Mouse (Mus musculus): ENCODE results near the gene Wdsub1. TPM values are rescaled to one million over a fixed set of nuclear protein-coding genes. Genes with fewer than 3 reads are reported as not detected.

Gene Wdsub1
- polyA plus RNA-seq, 1 experiment from 2014 or later = 46.0 TPM

GRCm38 (mm10) chr2:59820088-59820487 lies 62.3 kb downstream of the Wdsub1 start:
- Histone ChIP-seq H3K4me3 (ENCODE audit: low read length) (no peak overlapping the region), H3K9ac (ENCODE audit: low read length) (no peak overlapping the region), H3K27ac (ENCODE audit: low read length) (no peak overlapping the region), H3K4me2 (ENCODE audit: low read depth, low read length) (no peak overlapping the region), H3K36me3 (ENCODE audit: control insufficient read depth, insufficient read depth, low read length) (peaks cover 15% of the 10 kb centered on the region), H3K4me1 (replicated peaks; ENCODE audit: control insufficient read depth, insufficient read depth, low read length) (no peaks in the 10 kb centered on the region), H3K9me3 (ENCODE audit: control insufficient read depth, low read length) (no peaks in the 10 kb centered on the region), H3K27me3 (ENCODE audit: control insufficient read depth, insufficient read depth, low read depth, low read length) (no peaks in the 10 kb centered on the region)
- ATAC-seq (ENCODE audit: low read depth) = no peak
- 82% methylated on average over 15 of the region's 15 CpGs for WGBS

GRCm38 (mm10) chr2:59819415-59819814 lies 63.0 kb downstream of the Wdsub1 start:
- ATAC-seq (ENCODE audit: low read depth) = no peak
- Histone ChIP-seq H3K27me3 (ENCODE audit: control insufficient read depth, insufficient read depth, low read depth, low read length) (no peaks in the 10 kb centered on the region), H3K27ac (ENCODE audit: low read length) (no peak overlapping the region), H3K4me2 (ENCODE audit: low read depth, low read length) (no peak overlapping the region), H3K36me3 (ENCODE audit: control insufficient read depth, insufficient read depth, low read length) (peaks cover 15% of the 10 kb centered on the region), H3K4me3 (ENCODE audit: low read length) (no peak overlapping the region), H3K9me3 (ENCODE audit: control insufficient read depth, low read length) (no peaks in the 10 kb centered on the region), H3K4me1 (replicated peaks; ENCODE audit: control insufficient read depth, insufficient read depth, low read length) (no peaks in the 10 kb centered on the region), H3K9ac (ENCODE audit: low read length) (no peak overlapping the region)
- 84% methylated on average over 6 of the region's 6 CpGs for WGBS

GRCm38 (mm10) chr2:59818663-59819062 lies 63.7 kb downstream of the Wdsub1 start:
- 94% methylated on average over 15 of the region's 15 CpGs for WGBS
- no peaks in the 10 kb centered on the region for H3K9me3 ChIP-seq (ENCODE audit: control insufficient read depth, low read length)
- H3K9ac ChIP-seq (ENCODE audit: low read length) = no peak overlapping the region
- no peak overlapping the region for H3K27ac ChIP-seq (ENCODE audit: low read length)
- ATAC-seq (ENCODE audit: low read depth) = no peak
- H3K4me1 ChIP-seq (replicated peaks; ENCODE audit: control insufficient read depth, insufficient read depth, low read length) = no peaks in the 10 kb centered on the region
- H3K36me3 ChIP-seq (ENCODE audit: control insufficient read depth, insufficient read depth, low read length) = peaks cover 15% of the 10 kb centered on the region
- H3K4me3 ChIP-seq (ENCODE audit: low read length) = no peak overlapping the region
- no peaks in the 10 kb centered on the region for H3K27me3 ChIP-seq (ENCODE audit: control insufficient read depth, insufficient read depth, low read depth, low read length)
- no peak overlapping the region for H3K4me2 ChIP-seq (ENCODE audit: low read depth, low read length)

- Histone ChIP-seq H3K9me3 (ENCODE audit: control insufficient read depth, low read length) (no peaks in the 10 kb centered on the region), H3K4me3 (ENCODE audit: low read length) (no peak overlapping the region), H3K4me1 (replicated peaks; ENCODE audit: control insufficient read depth, insufficient read depth, low read length) (0 out of 2 replicates have a peak, but pooled peaks cover 5% of the 10 kb centered on the region), H3K27ac (ENCODE audit: low read length) (no peak overlapping the region), H3K36me3 (ENCODE audit: control insufficient read depth, insufficient read depth, low read length) (peaks cover 6% of the 10 kb centered on the region), H3K4me2 (ENCODE audit: low read depth, low read length) (no peak overlapping the region), H3K27me3 (ENCODE audit: control insufficient read depth, insufficient read depth, low read depth, low read length) (no peaks in the 10 kb centered on the region), H3K9ac (ENCODE audit: low read length) (no peak overlapping the region)
- 71% methylated on average over 8 of the region's 8 CpGs for WGBS
- no peak for ATAC-seq (ENCODE audit: low read depth)
Measured at GRCm38 (mm10) chr2:59814997-59815396, 67.4 kb downstream of the Wdsub1 start.

GRCm38 (mm10) chr2:59813457-59813856 lies 68.9 kb downstream of the Wdsub1 start:
- 85% methylated on average over 13 of the region's 13 CpGs for WGBS
- Histone ChIP-seq H3K9ac (ENCODE audit: low read length) (no peak overlapping the region), H3K27ac (ENCODE audit: low read length) (no peak overlapping the region), H3K4me3 (ENCODE audit: low read length) (no peak overlapping the region), H3K27me3 (ENCODE audit: control insufficient read depth, insufficient read depth, low read depth, low read length) (no peaks in the 10 kb centered on the region), H3K4me1 (replicated peaks; ENCODE audit: control insufficient read depth, insufficient read depth, low read length) (0 out of 2 replicates have a peak, but pooled peaks cover 5% of the 10 kb centered on the region), H3K4me2 (ENCODE audit: low read depth, low read length) (no peak overlapping the region), H3K9me3 (ENCODE audit: control insufficient read depth, low read length) (no peaks in the 10 kb centered on the region), H3K36me3 (ENCODE audit: control insufficient read depth, insufficient read depth, low read length) (peaks cover 6% of the 10 kb centered on the region)
- ATAC-seq (ENCODE audit: low read depth) = no peak

- no peak for ATAC-seq (ENCODE audit: low read depth)
- Histone ChIP-seq H3K9ac (ENCODE audit: low read length) (no peak overlapping the region), H3K27me3 (ENCODE audit: control insufficient read depth, insufficient read depth, low read depth, low read length) (no peaks in the 10 kb centered on the region), H3K4me2 (ENCODE audit: low read depth, low read length) (no peak overlapping the region), H3K4me1 (replicated peaks; ENCODE audit: control insufficient read depth, insufficient read depth, low read length) (0 out of 2 replicates have a peak, but pooled peaks cover 5% of the 10 kb centered on the region), H3K4me3 (ENCODE audit: low read length) (no peak overlapping the region), H3K27ac (ENCODE audit: low read length) (no peak overlapping the region), H3K9me3 (ENCODE audit: control insufficient read depth, low read length) (no peaks in the 10 kb centered on the region), H3K36me3 (ENCODE audit: control insufficient read depth, insufficient read depth, low read length) (peaks cover 13% of the 10 kb centered on the region)
- 94% methylated on average over 1 of the region's 1 CpGs for WGBS
Measured at GRCm38 (mm10) chr2:59812641-59813040, 69.8 kb downstream of the Wdsub1 start.

GRCm38 (mm10) chr2:59811247-59811646 lies 71.1 kb downstream of the Wdsub1 start:
- Histone ChIP-seq H3K27me3 (ENCODE audit: control insufficient read depth, insufficient read depth, low read depth, low read length) (no peaks in the 10 kb centered on the region), H3K4me3 (ENCODE audit: low read length) (no peak overlapping the region), H3K4me2 (ENCODE audit: low read depth, low read length) (no peak overlapping the region), H3K36me3 (ENCODE audit: control insufficient read depth, insufficient read depth, low read length) (peaks cover 14% of the 10 kb centered on the region), H3K27ac (ENCODE audit: low read length) (peak overlapping the region; percentile 34; the same call in 1 of the 2 replicates), H3K4me1 (replicated peaks; ENCODE audit: control insufficient read depth, insufficient read depth, low read length) (0 out of 2 replicates have a peak, but pooled peaks cover 5% of the 10 kb centered on the region), H3K9ac (ENCODE audit: low read length) (no peak overlapping the region), H3K9me3 (ENCODE audit: control insufficient read depth, low read length) (no peaks in the 10 kb centered on the region)
- WGBS = 44% methylated on average over 1 of the region's 1 CpGs
- no peak for ATAC-seq (ENCODE audit: low read depth)

GRCm38 (mm10) chr2:59810039-59810438 lies 72.4 kb downstream of the Wdsub1 start:
- H3K27me3 ChIP-seq (ENCODE audit: control insufficient read depth, insufficient read depth, low read depth, low read length) = no peaks in the 10 kb centered on the region
- no peak overlapping the region for H3K4me2 ChIP-seq (ENCODE audit: low read depth, low read length)
- no peak overlapping the region for H3K9ac ChIP-seq (ENCODE audit: low read length)
- H3K4me3 ChIP-seq (ENCODE audit: low read length) = no peak overlapping the region
- ATAC-seq (ENCODE audit: low read depth) = no peak
- H3K4me1 ChIP-seq (replicated peaks; ENCODE audit: control insufficient read depth, insufficient read depth, low read length) = 0 out of 2 replicates have a peak, but pooled peaks cover 5% of the 10 kb centered on the region
- WGBS = 87% methylated on average over 7 of the region's 7 CpGs
- H3K36me3 ChIP-seq (ENCODE audit: control insufficient read depth, insufficient read depth, low read length) = peaks cover 14% of the 10 kb centered on the region
- no peak overlapping the region for H3K27ac ChIP-seq (ENCODE audit: low read length)
- H3K9me3 ChIP-seq (ENCODE audit: control insufficient read depth, low read length) = no peaks in the 10 kb centered on the region

GRCm38 (mm10) chr2:59808608-59809007 lies 73.8 kb downstream of the Wdsub1 start:
- Histone ChIP-seq H3K4me1 (replicated peaks; ENCODE audit: control insufficient read depth, insufficient read depth, low read length) (0 out of 2 replicates have a peak, but pooled peaks cover 5% of the 10 kb centered on the region), H3K9me3 (ENCODE audit: control insufficient read depth, low read length) (no peaks in the 10 kb centered on the region), H3K27me3 (ENCODE audit: control insufficient read depth, insufficient read depth, low read depth, low read length) (no peaks in the 10 kb centered on the region), H3K36me3 (ENCODE audit: control insufficient read depth, insufficient read depth, low read length) (peaks cover 14% of the 10 kb centered on the region), H3K4me3 (ENCODE audit: low read length) (no peak overlapping the region), H3K27ac (ENCODE audit: low read length) (no peak overlapping the region), H3K4me2 (ENCODE audit: low read depth, low read length) (no peak overlapping the region), H3K9ac (ENCODE audit: low read length) (no peak overlapping the region)
- whole genome bisulfite sequencing = 82% methylated on average over 4 of the region's 4 CpGs
- no peak for ATAC-seq (ENCODE audit: low read depth)

GRCm38 (mm10) chr2:59806038-59806437 lies 76.4 kb downstream of the Wdsub1 start:
- Histone ChIP-seq H3K9ac (ENCODE audit: low read length) (no peak overlapping the region), H3K36me3 (ENCODE audit: control insufficient read depth, insufficient read depth, low read length) (peaks cover 23% of the 10 kb centered on the region), H3K27ac (ENCODE audit: low read length) (no peak overlapping the region), H3K4me2 (ENCODE audit: low read depth, low read length) (no peak overlapping the region), H3K4me1 (replicated peaks; ENCODE audit: control insufficient read depth, insufficient read depth, low read length) (peaks cover 10% of the 10 kb centered on the region; the same call in 1 of the 2 replicates), H3K4me3 (ENCODE audit: low read length) (no peak overlapping the region), H3K27me3 (ENCODE audit: control insufficient read depth, insufficient read depth, low read depth, low read length) (no peaks in the 10 kb centered on the region), H3K9me3 (ENCODE audit: control insufficient read depth, low read length) (no peaks in the 10 kb centered on the region)
- no peak for ATAC-seq (ENCODE audit: low read depth)
- WGBS = 73% methylated on average over 6 of the region's 6 CpGs
